Mouse (Mus musculus) spleen, embryonic (tissue): ENCODE results near the gene Sema7a.

Source experiments
- CTCF ChIA-PET: fragments of 350-600 bp; sonication (Branson Sonifier 250); formaldehyde crosslinking; loops from one replicate; lab custom pipeline; 2022; lab: Charles Lee

The Sema7a gene

DNA sequence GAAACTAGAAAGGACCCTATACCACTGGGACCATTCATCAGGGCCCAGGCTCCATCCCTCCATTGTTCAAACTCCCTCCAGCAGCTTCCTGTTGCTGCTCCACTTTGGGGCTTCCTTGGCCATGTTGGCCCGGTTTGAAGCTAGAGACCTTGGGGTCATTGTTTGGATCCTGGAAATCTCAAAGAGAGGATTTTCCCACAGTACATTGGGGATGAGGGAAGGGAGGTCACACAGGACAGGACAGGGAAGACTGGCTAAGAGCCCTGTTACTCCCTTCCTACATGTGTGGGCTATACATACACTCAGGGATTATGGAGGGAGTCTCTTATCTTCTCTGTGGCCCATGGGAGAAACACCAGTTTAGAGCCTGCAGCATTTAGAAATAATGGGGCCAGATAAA, 18.7 kb downstream of the Sema7a start:
- CTCF ChIA-PET = interaction anchor here (1.2 to 2.1 kb wide), 2 partner anchors 13 to 29 kb away, joined by 4 to 6 read pairs; no protein-coding TSS in a partner anchor

DNA sequence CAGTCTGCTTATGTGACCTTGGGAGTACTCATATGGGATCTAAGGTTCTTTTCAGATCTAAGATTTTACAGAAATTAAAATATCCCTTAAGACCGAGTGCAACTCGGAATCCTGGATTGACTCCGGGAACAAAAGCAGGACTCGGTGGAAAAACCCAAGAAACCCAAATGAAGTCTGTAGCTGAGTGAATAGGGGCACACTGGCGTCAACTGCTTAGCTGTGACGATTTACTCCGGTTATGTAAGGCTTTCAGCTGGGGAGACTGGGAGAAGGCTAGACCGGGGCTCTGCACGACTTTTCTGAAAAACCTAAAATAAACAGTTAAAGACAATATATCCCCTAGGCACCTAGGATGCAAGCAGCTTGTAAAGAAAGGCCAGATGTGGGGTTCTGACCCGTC, 19.5 kb downstream of the Sema7a start:
- CTCF ChIA-PET = interaction anchor here (1.2 to 2.1 kb wide), 2 partner anchors 13 to 30 kb away, joined by 4 to 6 read pairs; no protein-coding TSS in a partner anchor

DNA sequence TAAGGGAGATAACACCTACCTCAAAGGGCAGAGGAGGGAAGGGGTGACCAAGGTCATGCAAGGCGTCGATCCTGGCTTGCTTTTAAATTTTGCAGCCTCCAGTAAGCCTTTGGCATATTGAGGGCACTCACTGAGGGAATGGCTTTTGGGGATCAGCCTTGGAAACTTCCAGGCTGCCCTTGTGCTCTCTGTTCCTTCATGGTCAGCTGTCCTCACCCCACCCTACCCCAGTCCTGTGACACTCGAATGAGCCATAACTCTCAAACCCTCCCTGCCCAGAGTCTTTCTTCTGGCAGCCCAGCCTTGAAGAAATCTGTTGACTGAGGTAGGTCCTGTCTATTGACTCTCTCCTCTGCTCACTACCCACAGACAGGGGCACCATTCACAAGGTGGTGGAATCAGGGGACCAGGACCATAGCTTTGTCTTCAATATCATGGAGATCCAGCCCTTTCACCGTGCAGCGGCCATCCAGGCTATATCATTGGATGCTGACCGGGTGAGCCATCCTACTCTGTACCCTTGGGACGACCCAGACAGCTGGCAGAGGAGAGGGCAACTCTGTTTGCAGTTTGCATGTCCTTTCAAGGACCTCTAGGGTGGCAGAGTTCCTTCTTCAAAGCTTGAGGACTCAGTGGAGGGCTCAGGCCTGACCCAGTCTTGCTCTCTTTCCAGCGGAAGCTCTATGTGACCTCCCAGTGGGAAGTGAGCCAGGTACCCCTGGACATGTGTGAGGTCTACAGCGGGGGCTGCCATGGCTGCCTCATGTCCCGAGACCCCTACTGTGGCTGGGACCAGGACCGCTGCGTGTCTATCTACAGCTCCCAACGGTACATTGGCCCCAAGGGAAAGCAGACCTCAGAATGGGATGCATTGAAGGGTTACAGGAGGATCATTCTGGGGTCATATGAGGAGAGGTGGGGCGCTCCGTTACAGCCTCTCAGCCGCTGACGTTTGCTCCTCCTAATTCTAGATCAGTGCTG, 20.3 kb downstream of the Sema7a start:
- CTCF ChIA-PET = interaction anchor here (2.1 kb wide), 1 partner anchor 12 kb away, joined by 4 read pairs; no protein-coding TSS in a partner anchor

DNA sequence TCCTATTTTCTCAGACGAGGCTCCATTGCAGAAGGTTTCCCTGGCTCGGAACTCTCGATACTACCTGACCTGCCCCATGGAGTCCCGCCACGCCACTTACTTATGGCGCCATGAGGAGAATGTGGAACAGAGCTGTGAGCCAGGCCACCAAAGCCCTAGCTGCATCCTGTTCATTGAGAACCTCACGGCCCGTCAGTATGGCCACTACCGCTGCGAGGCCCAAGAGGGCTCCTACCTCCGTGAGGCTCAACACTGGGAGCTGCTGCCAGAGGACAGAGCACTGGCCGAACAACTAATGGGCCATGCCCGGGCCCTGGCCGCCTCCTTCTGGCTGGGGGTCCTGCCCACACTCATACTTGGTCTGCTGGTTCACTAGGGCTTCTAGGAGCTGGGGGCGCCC, 21.3 kb downstream of the Sema7a start:
- CTCF ChIA-PET = interaction anchor here (0.6 to 1.8 kb wide), 2 partner anchors 10 to 14 kb away, joined by 3 to 6 read pairs; no protein-coding TSS in a partner anchor

DNA sequence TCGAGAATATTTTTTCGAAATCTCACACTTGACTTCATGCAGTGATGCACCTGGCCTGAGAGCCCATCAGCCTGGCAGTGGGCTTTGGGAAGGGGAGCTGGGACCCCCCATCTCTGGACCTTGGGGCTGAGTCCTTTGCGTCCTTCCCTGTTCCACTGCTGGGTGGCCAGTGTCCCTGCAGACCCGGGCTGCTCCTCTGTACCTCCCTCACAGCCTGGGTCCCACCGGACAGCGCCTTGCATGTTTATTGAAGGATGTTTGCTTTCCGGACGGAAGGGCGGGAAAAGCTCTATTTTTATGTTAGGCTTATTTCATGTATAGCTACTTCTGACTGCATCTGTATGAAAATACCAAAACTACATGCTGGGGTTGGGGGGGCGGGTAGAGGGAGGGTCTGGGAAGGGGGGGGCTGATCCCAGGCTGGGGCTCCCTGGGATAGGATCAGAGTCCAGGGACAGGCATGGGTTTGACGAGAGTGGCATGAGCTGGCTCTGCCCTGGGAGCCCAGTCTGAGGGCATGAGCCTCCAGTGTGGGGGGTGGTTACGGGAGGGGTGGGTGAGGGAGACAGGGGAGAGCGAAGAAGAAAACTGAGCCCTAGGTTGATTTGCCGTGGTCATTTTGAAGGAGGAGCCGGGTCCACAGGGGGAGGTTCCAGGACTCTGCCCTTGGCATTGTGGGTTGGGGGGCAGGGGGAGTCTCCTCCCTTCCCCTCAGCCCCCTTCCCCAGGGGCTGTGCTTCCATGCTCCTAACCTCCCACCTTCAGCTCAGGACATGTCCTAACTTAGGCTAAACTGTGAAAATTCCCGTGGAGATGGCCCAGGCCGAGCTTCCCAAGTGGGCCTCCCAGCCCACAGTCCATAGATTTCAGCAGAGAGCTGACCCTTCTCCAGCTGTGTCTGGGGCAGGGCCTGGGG, 22.2 kb downstream of the Sema7a start:
- CTCF ChIA-PET = interaction anchor here (0.6 to 1.8 kb wide), 4 partner anchors 10 to 446 kb away, joined by 3 to 6 read pairs (median 6); no protein-coding TSS in a partner anchor

DNA sequence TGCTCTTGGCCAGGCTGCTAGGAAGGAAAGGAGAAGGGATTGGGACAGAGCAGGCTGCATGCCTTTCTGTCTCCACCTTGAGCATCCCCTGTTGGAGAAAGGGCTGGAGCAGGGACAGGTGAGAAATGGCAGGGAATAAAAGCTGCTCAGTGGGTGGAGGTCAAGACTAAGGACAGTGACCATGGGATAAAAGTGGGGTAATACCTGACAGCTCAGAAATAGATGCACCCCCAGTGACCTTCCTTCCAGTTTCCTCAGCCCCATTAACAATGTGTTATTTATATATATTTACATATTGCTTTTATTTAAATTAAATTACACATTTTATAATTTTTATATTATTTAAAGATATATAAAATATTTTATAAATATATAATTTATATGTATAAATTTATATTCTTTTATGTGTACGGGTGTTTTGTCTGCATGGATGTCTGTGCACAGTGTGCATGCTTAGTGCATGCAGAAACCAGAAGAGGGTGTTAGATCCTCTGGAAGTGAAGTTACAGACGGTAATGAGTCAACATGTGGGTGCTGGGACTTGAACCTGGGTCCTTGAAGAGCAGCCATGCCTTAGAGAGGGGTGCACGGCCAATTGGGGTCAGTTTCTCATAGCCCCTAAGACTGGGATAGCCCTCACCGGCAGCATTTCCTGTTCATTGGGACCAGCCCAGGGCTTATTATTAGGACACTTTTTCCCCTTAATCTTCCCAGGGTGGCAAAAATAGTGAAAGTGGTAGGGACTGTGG, 23.5 kb downstream of the Sema7a start:
- CTCF ChIA-PET = interaction anchor here (0.5 kb wide), 1 partner anchor 16 kb away, joined by 7 read pairs; no protein-coding TSS in a partner anchor

DNA sequence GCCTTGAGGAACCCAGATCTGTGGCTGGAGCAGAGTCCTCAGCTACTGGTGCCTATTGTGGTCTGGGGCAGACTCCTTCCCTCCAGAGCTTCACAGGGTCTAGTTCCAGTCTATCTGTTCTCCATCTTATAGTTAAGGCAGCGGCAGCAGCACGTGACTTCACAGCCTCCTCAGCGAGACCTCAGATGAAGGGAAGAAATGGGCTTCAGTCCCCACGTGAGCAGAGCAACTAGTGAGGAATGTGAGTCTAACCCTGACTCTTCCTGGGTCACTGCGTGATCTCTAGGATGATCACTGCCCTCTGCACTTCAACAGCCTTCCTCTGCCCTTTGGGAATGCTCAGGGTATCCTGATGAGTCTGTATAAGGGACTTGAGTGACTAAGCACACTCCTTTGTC, 24.1 kb downstream of the Sema7a start:
- CTCF ChIA-PET = interaction anchor here (0.5 kb wide), 1 partner anchor 152 kb away, joined by 3 read pairs; no protein-coding TSS in a partner anchor

DNA sequence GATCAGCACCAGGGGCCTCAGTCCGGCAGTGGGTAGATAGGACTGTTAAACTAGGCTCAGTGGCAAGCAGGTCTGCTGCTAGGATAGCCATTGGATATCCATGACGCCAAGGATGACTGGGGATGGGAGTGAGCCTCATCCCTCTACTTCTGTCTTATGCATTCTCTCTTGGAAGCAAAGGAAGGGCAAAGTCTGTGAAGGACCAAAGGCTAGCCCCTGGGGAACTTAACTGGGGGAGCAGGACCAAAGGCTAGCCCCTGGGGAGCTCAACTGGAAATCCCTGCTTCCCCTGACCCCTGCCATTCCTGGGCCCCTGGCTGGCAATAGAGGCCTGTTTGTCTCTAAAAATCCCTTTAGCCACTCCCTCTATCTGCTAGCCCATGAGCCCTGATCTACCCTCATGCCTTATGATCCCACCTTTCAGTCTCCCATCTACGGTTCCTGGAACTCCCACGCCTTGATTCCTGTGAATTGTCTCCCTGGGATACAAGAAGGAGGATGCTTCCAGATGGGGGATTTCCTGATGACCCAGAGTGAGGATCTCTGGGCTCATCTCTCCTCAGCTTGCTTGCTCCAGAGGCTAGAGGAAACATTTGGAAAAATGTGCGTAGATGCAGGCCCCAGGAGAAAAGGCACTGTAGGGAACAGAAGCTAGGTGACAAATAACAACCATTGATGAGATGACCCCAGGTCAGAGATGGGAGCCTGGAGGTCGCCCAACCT, 24.8 kb downstream of the Sema7a start:
- CTCF ChIA-PET = interaction anchor here (0.5 kb wide), 2 partner anchors 43 to 152 kb away, joined by 3 to 6 read pairs; no protein-coding TSS in a partner anchor

DNA sequence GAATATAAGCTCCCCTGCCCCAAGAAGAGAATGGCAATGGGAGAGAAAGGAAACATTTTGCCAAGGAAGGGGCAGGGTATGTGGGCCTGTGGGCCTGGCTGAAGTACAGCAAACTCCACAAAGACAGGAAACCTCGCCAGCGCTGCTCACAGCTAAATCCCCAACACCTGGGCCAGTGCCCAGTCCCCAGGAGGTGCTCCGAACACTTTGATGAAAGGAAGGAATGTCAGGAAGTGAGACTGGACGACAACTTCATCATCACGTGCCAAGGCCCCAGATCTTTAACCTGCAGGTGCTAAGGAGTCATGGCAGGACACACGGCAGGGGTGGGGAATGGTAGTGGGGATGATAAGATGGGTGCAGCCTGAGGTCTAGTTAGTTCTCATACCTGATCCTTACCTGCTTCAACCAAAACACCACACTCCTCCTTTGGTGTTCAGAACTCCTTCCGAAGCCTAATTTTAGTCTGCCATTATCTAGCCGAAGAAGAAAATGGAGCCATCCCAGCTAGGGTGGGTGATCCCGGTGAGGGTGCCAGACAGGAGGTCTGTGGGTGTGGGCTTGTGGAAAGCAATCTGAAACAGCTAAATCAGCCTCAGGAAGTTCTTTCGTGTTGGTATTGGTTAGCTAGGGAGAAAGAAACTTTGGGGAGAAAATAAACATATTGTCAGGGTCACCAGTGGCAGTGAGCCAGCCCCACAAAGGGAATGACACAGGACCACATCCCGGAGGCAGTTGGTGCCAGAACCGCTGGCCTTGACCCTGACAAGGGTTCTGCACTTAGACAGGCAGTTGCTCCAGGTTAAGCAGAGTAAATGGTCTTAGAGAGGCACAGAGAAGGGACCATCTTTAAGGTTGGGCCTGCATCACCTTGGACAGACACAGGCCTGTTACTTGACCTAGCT, 25.6 kb downstream of the Sema7a start:
- CTCF ChIA-PET = interaction anchor here (0.5 kb wide), 1 partner anchor 42 kb away, joined by 6 read pairs; no protein-coding TSS in a partner anchor

DNA sequence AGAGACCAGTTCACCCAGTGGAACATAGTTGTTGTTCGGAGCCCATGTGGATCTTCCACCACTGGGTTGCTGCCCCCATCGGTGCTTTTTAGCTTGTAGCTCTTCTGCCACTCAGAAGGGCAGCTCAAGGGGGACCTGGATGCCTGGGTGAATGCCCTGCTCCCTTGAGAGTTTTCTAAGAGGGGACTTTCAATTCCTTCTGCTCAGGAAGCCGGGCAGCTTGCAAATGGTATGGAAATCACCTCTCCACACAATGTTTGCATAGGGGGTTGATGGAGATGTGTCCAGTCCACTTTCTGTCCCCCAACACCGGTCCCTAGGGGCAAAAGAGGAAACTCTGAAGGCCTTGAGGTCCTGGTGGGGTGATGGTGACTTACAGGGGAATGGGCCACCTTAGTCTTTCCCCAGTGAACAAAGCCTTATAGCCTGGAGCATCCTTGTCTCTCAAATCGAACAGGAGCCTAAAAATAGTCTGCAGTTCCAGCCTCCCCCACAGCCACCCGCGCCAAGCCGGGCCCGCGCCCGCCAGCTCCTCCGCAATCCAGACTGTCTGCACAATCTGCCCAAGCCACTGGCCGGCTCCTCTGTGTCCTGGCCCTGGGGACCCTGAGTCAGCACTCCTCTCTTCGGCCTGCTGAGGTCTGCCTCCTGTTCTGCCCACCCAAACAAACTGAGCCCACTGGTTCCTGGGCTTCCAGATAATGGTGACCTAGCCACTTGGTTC, 27.5 kb downstream of the Sema7a start:
- CTCF ChIA-PET = interaction anchor here (0.6 to 0.8 kb wide), 2 partner anchors 23 to 1078 kb away, joined by 4 to 6 read pairs; no protein-coding TSS in a partner anchor

DNA sequence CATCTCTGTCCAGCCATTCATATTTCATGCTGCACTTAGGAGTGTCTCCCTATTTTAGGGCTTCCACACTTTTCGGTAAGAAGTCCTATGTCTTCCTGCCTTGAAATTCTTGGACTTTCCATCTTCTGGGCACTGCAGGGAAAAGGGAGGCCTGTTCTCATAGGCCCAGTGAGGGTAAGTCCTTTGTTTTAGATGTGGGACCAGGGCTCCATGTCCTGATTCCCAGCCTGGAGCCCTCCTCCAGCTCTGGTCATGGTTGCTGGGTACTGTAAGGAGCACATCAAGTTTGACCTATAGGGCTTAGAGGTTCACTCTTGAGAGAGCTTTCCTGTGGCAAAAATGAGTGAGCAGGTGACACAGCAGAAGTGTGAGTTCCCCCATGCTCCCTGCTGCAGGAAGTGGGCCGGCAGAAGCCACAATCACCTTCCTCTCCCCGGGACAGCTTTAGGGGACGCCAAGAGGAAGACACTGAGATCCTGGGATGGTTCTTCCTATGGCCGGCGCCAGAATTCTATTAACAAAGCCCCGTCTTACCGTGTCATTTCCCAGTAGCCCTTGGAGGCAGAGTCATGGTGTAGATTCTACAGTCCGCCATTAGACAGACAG, 28.4 kb downstream of the Sema7a start:
- CTCF ChIA-PET = interaction anchor here (0.8 kb wide), 1 partner anchor 22 kb away, joined by 4 read pairs; no protein-coding TSS in a partner anchor

DNA sequence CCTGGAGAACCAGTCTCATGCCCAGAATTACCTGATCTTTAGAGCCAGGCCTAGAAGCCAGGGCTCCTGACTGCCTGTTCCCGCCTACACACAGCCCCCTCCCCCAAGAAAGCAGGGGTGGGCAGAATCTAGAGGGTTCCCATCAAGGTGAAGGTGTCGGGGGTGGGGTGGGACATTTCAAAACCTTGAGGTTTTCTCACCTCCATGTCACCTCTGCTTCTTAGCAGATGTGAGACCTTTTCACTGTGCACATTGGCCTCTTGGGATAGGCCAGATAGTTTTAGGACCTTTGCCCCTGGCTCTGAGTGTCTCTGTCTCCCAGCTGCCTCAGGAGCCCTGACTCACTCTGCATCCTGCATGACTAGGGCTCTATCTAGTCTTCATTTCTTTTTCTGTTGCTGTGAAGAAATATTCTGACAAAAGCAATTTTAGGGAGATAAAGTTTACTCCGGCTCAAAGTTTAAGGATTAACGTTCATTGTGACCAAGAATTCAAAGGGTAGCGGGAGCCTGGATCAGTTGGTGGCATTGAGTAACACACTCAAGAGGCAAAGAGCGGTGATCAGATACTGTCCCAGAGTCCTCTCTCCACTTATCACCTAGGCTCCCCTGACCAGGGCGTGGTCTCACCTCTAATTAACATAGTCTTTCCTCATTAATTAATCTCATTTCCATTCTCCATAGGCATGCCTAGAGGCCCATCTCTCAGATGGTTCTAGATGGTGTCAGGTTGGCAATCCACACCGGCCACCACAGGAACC, 29.1 kb downstream of the Sema7a start:
- CTCF ChIA-PET = no interaction called here

DNA sequence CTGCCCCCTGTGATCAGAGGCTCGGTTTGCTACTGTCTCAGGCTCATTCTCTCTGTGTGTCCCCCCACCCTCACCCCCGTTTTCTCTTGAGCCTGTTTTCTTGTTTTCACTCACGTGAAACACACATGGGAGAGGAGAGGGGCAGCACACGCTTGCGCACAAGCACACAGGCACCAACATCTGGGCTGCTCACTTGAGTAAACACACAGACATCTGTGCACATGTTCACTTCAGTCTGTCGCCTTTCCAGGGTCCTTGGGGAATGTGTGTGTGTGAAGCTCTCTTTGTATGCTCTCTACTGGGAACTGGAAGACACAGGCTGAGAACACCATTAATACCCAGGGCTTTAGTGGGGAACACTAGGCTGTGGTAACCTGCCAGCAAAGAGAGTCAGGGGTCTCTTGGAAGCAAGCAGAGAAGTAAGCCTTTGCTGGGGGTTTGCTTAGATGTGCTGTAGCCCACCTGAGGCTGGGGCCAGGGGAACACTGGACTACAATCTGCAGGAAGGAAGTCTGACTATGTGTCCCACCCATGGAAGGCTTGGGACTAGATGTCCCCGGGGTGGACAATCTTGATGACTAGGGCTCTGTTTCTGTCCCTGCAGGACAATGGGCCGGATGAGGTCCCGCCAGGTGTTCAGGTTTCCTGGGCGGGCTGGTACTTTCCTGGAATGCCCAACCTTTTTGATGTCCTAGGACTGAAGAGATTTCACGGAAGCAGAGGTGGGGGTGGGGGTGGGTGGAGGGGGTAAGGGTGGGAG, 30.0 kb downstream of the Sema7a start:
- CTCF ChIA-PET = no interaction called here

DNA sequence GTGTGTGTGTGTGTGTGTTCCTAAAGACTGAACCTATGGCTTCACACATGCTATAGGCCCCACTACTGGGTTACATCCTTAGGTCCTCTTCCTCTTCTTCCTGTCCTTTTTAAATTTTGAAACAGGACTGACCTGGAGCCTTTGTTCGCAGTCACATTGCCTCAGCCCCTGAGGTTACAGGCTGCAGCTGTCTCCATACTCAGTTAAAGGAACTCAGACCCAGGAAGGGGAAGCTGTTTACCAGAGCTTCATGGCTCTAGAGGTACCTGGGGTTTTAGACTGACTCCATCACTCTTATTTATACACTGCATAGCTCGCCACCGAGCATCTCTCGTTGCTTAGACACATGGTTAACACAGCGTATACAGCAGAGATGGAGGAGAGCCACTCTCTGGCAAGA, 31.5 kb downstream of the Sema7a start:
- CTCF ChIA-PET = interaction anchor here (0.7 to 1.4 kb wide), 3 partner anchors 9 to 354 kb away, joined by 3 to 6 read pairs (median 4); no protein-coding TSS in a partner anchor

DNA sequence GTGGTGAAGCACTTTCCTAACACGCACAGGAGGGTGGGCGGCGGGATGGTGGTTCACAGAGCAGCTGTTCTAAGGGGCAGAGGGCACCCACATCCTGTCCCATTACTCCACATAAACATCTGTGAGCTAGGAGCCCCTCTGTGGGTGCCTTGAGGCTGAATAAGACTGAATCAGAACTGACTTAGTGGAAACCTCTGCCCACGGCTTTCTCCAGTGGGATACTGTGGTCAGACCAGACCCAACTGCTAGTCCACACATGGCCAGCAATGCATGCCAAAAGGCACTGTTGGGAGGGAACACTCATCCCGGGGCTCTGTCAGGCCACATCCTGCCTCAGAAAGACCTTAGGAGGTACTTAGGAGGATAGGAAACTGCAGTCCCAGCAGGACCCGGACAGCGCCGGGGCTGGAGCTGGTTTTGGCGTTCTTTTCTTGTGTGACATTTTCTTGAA, 32.3 kb downstream of the Sema7a start:
- CTCF ChIA-PET = interaction anchor here (1.0 to 1.4 kb wide), 2 partner anchors 10 to 13 kb away, joined by 4 to 6 read pairs; no protein-coding TSS in a partner anchor
